Mouse (Mus musculus) midbrain, embryonic 16.5 days (tissue): ENCODE measurements around the gene Ccdc14. TPM values are rescaled to one million over a fixed set of nuclear protein-coding genes. Genes with fewer than 3 reads are reported as not detected.

Source experiments
- ATAC-seq: fragments of 200-750 bp; cut with Nextera tagmentation; 2 replicates; pipeline ENCODE4 v1.8.0; 2017; ENCODE audit warnings: moderate TSS enrichment
- H3K27ac ChIP-seq: fragments of 300-500 bp; sonication (generic); 2 replicates; pipeline ENCODE4 v1.5.1; 2014; ENCODE audit warnings: mild to moderate bottlenecking, low read length, mixed read lengths
- H3K27me3 ChIP-seq: fragments of 300-500 bp; sonication (generic); 2 replicates; pipeline ENCODE4 v1.6.1; 2014; ENCODE audit warnings: low read depth, low read length, mixed read lengths; ENCODE audit not compliant: control insufficient read depth, insufficient read depth
- H3K36me3 ChIP-seq: fragments of 300-500 bp; sonication (generic); 2 replicates; pipeline ENCODE4 v1.6.1; 2014; ENCODE audit warnings: mild to moderate bottlenecking, low read length, moderate library complexity, mixed read lengths; ENCODE audit not compliant: control insufficient read depth, insufficient read depth
- H3K4me1 ChIP-seq: fragments of 300-500 bp; sonication (generic); 2 replicates; pipeline ENCODE4 v1.6.1; 2014; ENCODE audit warnings: mild to moderate bottlenecking, low read length, mixed read lengths; ENCODE audit not compliant: control insufficient read depth, insufficient read depth
- H3K4me2 ChIP-seq: fragments of 300-500 bp; sonication (generic); 2 replicates; pipeline ENCODE4 v1.6.1; 2014; ENCODE audit warnings: mild to moderate bottlenecking, low read length, mixed read lengths
- H3K4me3 ChIP-seq: fragments of 300-500 bp; sonication (generic); 2 replicates; pipeline ENCODE4 v1.5.1; 2014; ENCODE audit warnings: low read depth, mild to moderate bottlenecking, low read length, moderate library complexity, mixed read lengths
- H3K9ac ChIP-seq: fragments of 300-500 bp; sonication (generic); 2 replicates; pipeline ENCODE4 v1.6.1; 2014; ENCODE audit warnings: low read depth, low read length, mixed read lengths
- H3K9me3 ChIP-seq: fragments of 300-500 bp; sonication (generic); replicated peaks from 2 replicates; pipeline ENCODE4 v1.6.1; 2014; ENCODE audit warnings: mild to moderate bottlenecking, low read length, mixed read lengths; ENCODE audit not compliant: control insufficient read depth, poor library complexity, severe bottlenecking
- WGBS: fragments of 180-500 bp; shearing (Covaris S2); extraction: QIAGEN DNeasy Blood & Tissue Kit; methylation state at CpG from one replicate; pipeline ENCODE4 v1.1.7; 2014; 5-methylcytosine and 5-hydroxymethylcytosine counted together
- polyA plus RNA-seq: library from polyadenylated mRNA; unstranded; fragments of >200 nt; fragmentation: Nextera tagmentation; extraction: Ambion mirVana; gene quantifications from 2 replicates; pipeline ENCODE4 v1.2.1, GENCODE M21; 2015

The Ccdc14 gene
- polyA plus RNA-seq, 1 experiment from 2014 or later = 3.2 TPM

DNA sequence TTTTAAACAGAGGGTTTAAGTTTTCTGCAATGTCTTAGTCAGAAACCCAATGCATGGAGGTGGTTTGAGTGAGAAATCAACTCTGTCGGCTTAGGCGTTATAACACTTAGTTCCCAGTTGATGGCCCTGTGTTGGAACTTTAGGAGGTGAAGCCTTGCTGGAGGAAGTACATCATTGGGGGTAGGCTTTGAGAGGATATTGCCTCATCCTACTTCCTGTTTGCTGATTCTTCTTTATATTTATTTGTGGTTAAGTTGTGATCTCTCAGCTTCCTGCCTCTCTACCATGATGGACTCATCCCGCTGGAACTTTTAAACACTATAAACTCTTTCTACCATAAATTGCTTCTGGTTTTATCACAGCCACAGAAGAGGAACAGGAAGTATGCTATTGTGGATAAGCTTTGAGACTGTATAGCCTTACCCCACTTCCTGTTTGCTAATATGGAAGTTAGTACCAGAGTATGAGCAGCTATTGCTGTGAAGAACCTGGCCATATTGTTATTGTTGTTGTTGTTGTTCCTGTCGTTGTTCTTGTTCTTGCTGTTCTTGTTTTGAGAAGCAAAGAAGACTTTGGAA is 48.3 kb downstream of the Ccdc14 start:
- H3K4me1 ChIP-seq = no peaks in the 10 kb centered on the region

DNA sequence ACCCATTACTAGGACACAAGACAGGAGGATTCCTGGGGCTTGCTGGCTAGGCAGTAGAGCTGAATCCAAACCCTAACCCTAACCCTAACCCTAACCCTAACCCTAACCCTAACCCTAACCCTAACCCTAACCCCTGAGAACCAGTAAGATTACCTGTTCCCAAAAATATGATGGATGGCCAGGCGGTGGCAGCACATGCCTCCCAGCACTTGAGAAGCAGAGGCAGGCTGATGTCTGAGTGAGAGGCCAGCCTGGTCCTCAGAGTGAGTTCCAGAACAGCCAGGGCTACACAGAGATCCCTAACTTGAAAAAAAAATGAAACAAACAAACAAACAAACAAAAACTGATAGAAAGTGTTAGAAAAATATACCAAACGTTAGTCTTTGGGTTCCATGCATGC is 52.5 kb downstream of the Ccdc14 start:
- no peak for ATAC-seq
- Histone ChIP-seq H3K27ac (no peak overlapping the region), H3K27me3 (peaks cover 6% of the 10 kb centered on the region), H3K9ac (no peak overlapping the region), H3K36me3 (no peaks in the 10 kb centered on the region), H3K4me1 (peaks cover 7% of the 10 kb centered on the region; the same call in 1 of the 2 replicates), H3K4me3 (no peak overlapping the region), H3K4me2 (no peak overlapping the region), H3K9me3 (no peaks in the 10 kb centered on the region)
- WGBS = 50% methylated on average over 2 of the region's 2 CpGs

More for the DNA sequence above, 48.3 kb downstream of the Ccdc14 start:
- WGBS = 94% methylated on average over 4 of the region's 4 CpGs
- Histone ChIP-seq H3K36me3 (no peaks in the 10 kb centered on the region), H3K4me2 (no peak overlapping the region), H3K27me3 (peaks cover 3% of the 10 kb centered on the region; the same call in 1 of the 2 replicates), H3K4me3 (no peak overlapping the region), H3K9me3 (no peaks in the 10 kb centered on the region), H3K27ac (no peak overlapping the region), H3K9ac (no peak overlapping the region)
- ATAC-seq = no peak

DNA sequence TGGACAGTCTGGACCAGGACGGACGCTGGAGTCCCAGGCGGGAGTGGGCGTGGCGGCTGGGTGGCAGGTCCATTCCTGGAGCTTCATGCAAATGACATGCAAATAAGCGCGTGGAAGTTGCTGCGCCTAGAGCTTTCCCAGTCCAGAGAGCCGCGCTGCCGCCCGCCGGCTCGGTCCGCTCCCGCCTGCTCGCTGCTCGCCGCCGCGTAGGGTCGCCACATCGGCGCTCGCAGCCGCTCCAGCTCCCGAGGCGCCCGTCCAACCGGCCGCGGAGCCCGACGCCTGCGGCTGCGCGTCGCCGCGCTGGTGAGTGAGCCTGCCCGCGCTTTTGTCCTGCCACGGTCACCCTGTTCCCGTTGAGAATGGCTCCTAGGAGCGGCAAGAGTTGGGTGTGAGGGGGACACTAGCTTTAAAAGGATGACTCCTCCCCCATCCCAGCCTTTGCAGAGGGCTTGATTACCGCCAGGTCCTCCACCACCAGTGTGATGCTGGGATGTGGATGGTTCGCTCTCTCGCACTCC is 54.7 kb downstream of the Ccdc14 start, which contains the start of gene Mylk:
Mylk (plus strand) TSS at position 146 of the 521 bp plus-strand sequence.
- WGBS = under 1% methylated on average over 40 of the region's 48 CpGs
- peak within 1 kb of the TSS; percentile 27 for H3K9ac ChIP-seq
- peak within 1 kb of the TSS; percentile 78 for H3K4me2 ChIP-seq
- peaks cover 12% of the 10 kb centered on the region; the same call in 1 of the 2 replicates for H3K4me1 ChIP-seq
- no peaks in the 10 kb centered on the region for H3K36me3 ChIP-seq
- peak within 1 kb of the TSS; percentile 40 for H3K4me3 ChIP-seq
- peaks cover 6% of the 10 kb centered on the region for H3K27me3 ChIP-seq
- ATAC-seq = peak; percentile 92
- H3K27ac ChIP-seq = no peak within 1 kb of the TSS
- no peaks in the 10 kb centered on the region for H3K9me3 ChIP-seq

DNA sequence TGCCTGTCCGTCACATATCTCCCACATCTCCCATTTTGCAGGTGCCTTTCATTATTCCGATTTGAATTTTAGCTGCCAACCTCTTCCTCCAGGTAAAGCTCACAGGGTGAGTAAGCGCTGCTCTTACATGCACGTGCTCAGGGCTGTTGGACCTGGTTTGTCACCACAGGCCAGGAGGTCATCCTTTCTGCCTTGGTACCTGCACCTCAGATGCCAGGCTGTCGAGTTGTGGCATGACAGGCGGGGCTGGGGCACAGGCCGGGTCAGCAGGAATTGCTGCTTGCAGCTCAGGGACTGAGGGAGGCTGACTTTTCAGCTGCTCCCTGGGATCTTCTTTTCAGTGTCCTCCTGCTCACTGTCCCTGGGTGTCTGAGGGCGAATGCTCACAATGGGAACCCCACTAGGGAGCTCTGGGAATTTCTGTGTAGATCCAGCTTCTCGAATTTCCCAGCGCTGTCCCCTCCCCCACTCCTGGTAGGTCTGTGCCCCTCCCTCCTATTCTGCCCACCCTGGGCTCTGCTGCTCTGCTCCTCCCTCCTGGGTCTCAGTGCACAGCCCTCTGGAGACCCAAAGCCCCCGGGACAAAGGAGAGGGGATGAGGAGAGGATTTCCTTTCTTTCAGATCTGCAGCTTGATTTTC is 57.8 kb downstream of the Ccdc14 start:
- H3K4me3 ChIP-seq = no peak overlapping the region
- 9% methylated on average over 11 of the region's 11 CpGs for WGBS

DNA sequence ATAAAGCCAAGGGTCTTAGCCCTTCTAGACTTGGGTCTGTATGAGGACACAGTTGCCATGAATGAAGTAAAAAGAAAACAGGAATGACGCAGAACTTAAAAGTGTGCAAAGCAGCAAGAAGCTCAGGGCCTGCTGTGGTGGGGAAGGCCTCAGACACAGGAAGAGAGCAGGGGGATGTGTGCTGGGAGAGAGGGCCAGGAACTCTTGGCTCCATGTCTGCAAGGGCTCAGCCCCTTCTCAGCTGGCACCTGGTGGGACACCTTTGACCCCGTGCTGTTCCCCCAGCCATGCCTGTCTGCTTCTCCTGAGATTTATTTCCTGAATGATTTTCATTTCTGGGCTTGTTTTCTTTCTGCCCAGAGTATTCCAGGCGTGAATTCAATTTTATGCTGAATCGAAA is 59.1 kb downstream of the Ccdc14 start:
- Histone ChIP-seq H3K27me3 (peaks cover 3% of the 10 kb centered on the region), H3K9me3 (no peaks in the 10 kb centered on the region), H3K4me3 (no peak overlapping the region), H3K4me2 (no peak overlapping the region), H3K27ac (no peak overlapping the region), H3K4me1 (peaks cover 12% of the 10 kb centered on the region; the same call in 1 of the 2 replicates), H3K36me3 (no peaks in the 10 kb centered on the region), H3K9ac (no peak overlapping the region)
- WGBS = 48% methylated on average over 4 of the region's 4 CpGs
- ATAC-seq = no peak

More for the DNA sequence above, 57.8 kb downstream of the Ccdc14 start:
- Histone ChIP-seq H3K36me3 (no peaks in the 10 kb centered on the region), H3K4me1 (peaks cover 12% of the 10 kb centered on the region; the same call in 1 of the 2 replicates), H3K27ac (no peak overlapping the region), H3K27me3 (peaks cover 6% of the 10 kb centered on the region), H3K9me3 (no peaks in the 10 kb centered on the region), H3K9ac (no peak overlapping the region), H3K4me2 (0 out of 2 replicates have a peak overlapping the region, but pooled peaks have one; percentile 0)
- no peak for ATAC-seq

DNA sequence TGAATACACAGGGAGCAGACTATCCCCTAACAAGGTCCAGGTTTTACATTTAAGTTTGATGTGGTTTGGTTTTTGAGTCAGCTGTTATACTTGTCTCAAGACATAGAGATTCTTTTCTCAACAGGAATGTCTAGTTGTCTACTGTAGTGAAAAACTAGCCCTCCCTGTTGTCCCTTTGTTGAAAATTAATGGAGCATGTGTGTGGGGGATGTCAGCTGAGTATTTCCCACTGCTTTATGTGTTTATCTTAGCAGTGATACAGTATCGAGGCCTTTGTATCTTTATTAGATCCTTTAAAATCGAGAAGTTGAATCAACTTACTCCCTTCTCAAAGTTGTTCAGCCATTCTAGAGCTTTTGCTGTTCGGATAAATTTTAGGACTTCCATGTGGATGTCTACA is 61.6 kb downstream of the Ccdc14 start:
- Histone ChIP-seq H3K9ac (no peak overlapping the region), H3K9me3 (no peaks in the 10 kb centered on the region), H3K4me2 (no peak overlapping the region), H3K27ac (no peak overlapping the region), H3K27me3 (no peaks in the 10 kb centered on the region), H3K36me3 (no peaks in the 10 kb centered on the region), H3K4me1 (peaks cover 5% of the 10 kb centered on the region; the same call in 1 of the 2 replicates), H3K4me3 (no peak overlapping the region)
- ATAC-seq = no peak
- whole genome bisulfite sequencing = 70% methylated on average over 3 of the region's 3 CpGs

DNA sequence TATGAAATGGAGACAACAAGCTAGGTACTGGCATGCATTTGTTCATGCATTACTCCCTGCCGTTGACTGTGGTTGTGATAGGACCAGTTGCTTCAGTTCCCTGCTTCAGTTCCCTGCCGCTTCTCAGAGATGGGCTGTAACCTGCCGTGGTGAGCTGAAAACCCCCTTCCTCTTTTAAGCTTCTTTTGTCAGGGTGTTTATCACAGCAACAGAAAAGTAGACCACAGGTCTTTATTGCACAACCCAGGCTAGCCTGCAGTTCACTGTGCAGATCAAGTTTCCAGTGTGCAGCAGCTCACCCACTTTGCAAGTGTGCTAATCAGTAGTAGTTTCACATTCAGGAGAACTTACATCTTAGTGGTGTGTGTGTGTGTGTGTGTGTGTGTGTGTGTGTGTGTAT is 62.6 kb downstream of the Ccdc14 start:
- H3K9ac ChIP-seq = no peak overlapping the region
- no peak for ATAC-seq

DNA sequence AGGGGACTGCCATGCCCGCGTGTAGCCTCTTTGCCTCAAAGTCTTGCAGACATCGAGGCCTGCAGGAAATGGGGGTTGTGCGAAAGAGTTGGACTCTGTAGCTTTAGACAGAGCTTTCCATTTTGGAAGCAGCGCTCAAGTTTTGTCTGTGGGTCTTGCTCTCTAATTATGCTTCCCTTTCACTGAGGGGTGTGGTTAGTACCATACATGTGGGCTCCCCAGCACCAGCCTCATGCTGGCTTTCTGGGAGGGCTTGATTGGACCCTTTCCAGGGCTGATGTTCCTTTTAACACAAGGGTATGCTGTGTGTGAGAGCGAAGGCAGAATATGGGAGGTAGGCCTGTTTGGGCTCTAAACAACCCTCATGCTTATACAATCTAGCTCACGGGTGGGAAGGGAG is 66.6 kb downstream of the Ccdc14 start:
- whole genome bisulfite sequencing = 64% methylated on average over 7 of the region's 7 CpGs
- Histone ChIP-seq H3K27ac (no peak overlapping the region), H3K4me3 (no peak overlapping the region), H3K36me3 (no peaks in the 10 kb centered on the region), H3K4me1 (no peaks in the 10 kb centered on the region), H3K9me3 (no peaks in the 10 kb centered on the region), H3K4me2 (no peak overlapping the region), H3K27me3 (no peaks in the 10 kb centered on the region), H3K9ac (no peak overlapping the region)
- ATAC-seq = no peak

More for the DNA sequence above, 62.6 kb downstream of the Ccdc14 start:
- Histone ChIP-seq H3K27ac (no peak overlapping the region), H3K4me1 (peaks cover 5% of the 10 kb centered on the region; the same call in 1 of the 2 replicates), H3K4me3 (no peak overlapping the region), H3K4me2 (no peak overlapping the region), H3K27me3 (no peaks in the 10 kb centered on the region), H3K36me3 (no peaks in the 10 kb centered on the region), H3K9me3 (no peaks in the 10 kb centered on the region)
- WGBS = 86% methylated on average over 3 of the region's 3 CpGs

DNA sequence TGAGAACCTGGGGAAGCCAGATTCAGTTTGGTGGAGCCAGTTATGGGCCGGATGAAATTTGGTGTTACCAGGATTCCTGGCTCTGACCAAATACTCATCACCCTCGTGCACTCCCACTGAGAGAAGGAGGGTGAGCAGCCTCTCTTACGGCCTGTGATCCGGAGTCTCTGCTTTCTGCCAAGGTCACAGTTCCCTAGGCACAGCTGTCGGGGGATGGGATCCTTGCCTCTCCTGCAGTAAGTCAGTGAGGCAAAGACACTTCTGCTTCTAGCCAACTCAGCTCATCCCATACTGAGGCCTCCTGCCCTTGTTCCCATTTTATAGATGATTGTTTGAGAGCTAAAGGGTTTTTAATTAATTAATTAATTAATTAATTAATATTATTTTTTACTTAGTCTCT is 67.8 kb downstream of the Ccdc14 start:
- Histone ChIP-seq H3K4me2 (no peak overlapping the region), H3K9ac (no peak overlapping the region), H3K36me3 (no peaks in the 10 kb centered on the region), H3K4me3 (no peak overlapping the region), H3K9me3 (no peaks in the 10 kb centered on the region), H3K27me3 (no peaks in the 10 kb centered on the region), H3K27ac (no peak overlapping the region), H3K4me1 (no peaks in the 10 kb centered on the region)
- WGBS = 57% methylated on average over 5 of the region's 5 CpGs
- no peak for ATAC-seq
